Mouse (Mus musculus): ENCODE measurements around the gene Scg3.

- TF ChIP-seq CTCF (IDR thresholded peaks at IDR 0.05) (no peak), EP300 (IDR thresholded peaks at IDR 0.05) (peak; percentile 80)
Measured at GRCm38 (mm10) chr9:75630823-75631454, 52.9 kb downstream of the Scg3 start.
